Mouse (Mus musculus): ENCODE data around the gene Faap24. TPM values are rescaled to one million over a fixed set of nuclear protein-coding genes. Genes with fewer than 3 reads are reported as not detected.

Faap24 gene
- total RNA-seq, 1 experiment from 2014 or later: 9.4 TPM

DNA sequence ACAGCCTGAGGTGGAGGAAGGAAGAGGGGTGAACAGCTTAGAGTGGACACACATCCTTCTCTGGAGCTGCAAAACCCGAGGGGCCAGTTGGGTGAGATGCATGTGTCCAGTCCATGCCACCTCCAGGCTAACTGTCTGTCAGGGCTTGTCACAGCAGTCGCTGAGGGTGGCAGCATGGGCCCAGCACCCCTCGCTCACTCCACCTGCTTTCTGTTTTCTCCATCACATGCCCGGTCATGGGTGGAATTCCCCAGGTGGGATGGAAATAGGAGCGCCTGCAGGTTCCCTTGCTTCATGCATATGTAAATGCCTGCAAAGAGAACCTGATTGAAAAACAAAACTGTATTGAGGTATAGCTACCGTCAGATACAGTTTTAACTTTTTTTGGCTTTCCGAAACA, 22.4 kb downstream of the Faap24 start:
- ATAC-seq (replicated peaks in 1 of 2; ENCODE audit: insufficient read depth in 1 of 2, low FRiP score in 2 of 2, low TSS enrichment in 1 of 2, low read depth in 1 of 2, poor library complexity in 2 of 2, severe bottlenecking in 2 of 2): no peak

DNA sequence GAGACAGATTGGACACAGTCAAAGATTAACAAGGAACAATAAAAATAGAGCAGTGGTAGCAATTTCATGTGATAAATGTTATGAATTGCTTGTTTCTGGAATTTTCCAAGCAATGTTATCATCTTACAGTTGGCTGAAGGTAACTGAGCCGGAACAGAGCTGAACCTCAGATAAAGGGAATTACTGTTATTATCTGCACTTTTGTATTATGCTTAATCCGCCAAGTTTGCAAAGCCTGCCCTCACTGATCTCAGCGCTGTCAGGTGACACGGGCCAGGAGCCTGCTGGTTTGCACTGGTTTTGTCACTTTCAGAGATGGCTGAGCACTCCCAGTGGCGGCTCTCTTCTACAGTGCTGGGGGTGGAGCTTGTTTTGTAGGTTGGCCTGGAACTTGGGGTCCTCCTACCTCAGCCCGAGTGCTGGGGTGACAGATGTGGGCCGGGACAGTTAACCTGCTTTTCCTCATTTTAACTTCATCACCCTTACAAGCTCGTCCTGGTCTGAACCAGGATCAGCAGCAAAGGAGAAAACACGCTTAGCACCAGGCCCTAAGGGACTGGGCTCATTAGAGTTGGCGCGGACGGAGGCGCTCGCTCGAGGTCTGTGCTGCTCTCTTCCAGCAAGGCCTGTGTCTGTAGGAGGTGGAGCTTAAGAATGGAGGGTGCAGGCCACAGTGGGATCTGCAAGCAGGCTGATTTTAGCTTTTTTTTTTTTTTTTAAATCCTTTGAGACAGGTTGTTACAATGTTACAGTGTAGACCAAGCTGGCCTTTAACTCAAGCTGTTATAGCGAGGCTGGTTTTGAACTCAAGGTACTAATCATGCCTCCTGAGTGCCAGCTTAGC, 23.3 kb downstream of the Faap24 start:
- no peak for ATAC-seq (replicated peaks in 1 of 2; ENCODE audit: insufficient read depth in 1 of 2, low FRiP score in 2 of 2, low TSS enrichment in 1 of 2, low read depth in 1 of 2, poor library complexity in 2 of 2, severe bottlenecking in 2 of 2)

DNA sequence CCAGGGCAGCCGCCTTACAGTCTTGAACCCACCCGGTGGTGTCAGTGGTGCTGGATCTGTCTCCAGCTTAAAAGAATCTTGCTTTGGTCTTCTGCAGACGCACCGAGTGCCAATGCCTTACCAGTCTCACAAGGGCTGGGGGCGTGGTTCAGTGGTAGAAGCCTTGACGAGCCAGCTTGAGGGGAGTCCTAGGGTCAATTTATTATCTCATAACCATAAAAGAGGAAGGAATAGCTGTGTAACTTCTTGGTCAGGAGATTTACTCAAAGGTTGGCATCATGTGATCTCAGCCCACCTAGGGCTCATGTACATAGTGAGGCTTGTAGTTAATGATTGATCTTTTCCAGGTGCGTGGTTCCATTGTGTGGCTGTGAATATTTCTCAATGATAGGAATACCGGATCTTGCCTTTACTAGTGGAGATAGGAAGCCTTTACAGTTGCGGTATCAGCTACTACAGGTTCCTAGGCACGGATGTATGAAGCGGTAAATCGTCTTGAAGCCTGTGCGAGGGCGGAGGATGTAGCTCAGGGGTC, 24.1 kb downstream of the Faap24 start:
- ATAC-seq (replicated peaks in 1 of 2; ENCODE audit: insufficient read depth in 1 of 2, low FRiP score in 2 of 2, low TSS enrichment in 1 of 2, low read depth in 1 of 2, poor library complexity in 2 of 2, severe bottlenecking in 2 of 2): no peak

DNA sequence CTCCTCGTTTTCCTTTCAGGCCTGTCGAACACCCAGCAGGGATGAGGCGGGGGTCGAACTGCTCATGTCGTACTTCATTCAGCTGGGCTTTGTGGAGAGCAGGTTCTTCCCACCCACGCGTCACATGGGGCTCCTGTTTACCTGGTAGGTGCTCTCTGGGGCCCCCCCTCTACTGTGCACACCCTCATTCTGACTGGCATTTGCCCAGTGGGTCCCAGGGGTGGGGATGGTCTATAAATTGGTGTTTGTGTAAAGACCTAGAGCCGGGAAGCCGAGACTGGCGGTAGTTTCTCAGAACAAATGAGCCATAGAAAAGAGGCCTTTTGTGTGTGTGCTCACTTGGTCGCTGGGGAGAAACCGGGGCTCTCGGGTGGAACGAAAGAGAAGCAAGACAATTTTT, 25.5 kb downstream of the Faap24 start:
- no peak for ATAC-seq (replicated peaks in 1 of 2; ENCODE audit: insufficient read depth in 1 of 2, low FRiP score in 2 of 2, low TSS enrichment in 1 of 2, low read depth in 1 of 2, poor library complexity in 2 of 2, severe bottlenecking in 2 of 2)

DNA sequence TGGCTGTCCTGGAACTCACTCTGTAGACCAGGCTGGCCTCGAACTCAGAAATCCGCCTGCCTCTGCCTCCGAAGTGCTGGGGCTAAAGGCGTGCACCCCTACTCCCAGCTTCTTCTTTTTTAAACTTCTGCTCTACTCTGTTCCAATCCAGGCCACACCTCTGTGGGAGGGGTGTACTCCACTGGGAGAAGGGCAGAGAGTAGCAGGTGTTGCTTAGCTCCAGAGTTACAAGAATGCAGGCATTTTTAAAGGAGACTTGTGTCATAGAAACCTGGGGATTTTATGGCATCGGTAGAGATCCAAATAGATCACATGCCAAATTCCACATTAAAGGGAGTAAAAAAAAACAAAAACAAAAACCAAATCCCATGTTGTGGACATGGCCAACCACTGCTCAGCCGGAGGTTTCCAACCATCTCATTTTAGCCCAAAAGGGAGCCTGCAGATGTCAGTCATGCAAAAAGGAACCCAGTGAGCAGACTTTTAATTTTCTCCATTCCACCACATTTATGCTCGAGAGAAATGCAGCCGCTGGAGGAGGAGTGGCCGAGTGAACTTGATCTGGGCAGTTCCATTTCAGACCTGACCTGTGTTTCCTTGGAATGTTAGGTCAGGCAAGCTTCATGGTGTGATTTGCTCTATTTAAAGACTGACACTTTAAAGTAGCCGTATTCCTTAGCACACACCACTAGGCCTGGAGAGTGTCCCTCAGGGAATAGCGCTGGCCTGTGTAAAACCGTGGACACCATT, 31.3 kb downstream of the Faap24 start:
- ATAC-seq (replicated peaks in 1 of 2; ENCODE audit: insufficient read depth in 1 of 2, low FRiP score in 2 of 2, low TSS enrichment in 1 of 2, low read depth in 1 of 2, poor library complexity in 2 of 2, severe bottlenecking in 2 of 2): no peak

DNA sequence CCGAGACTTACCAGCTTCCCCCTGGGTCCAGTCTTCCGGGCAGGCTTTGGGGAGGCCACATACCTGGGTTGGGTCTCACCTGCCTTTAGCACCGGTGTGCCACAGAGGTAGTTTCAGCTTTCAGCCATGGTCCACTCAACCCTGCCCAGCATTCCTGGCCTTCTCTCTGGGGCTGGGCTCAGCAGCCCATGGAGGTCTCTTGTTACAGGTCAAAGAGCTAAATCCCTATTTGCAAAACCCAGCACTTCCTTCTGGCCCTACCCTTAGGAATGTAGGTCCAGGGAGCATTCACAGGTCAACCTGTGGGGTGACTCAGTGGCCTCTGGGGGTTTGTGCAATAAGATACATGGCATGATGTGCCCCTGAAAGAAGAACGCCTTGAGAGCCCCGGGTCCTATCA, 33.8 kb downstream of the Faap24 start:
- no peak for ATAC-seq (replicated peaks in 1 of 2; ENCODE audit: insufficient read depth in 1 of 2, low FRiP score in 2 of 2, low TSS enrichment in 1 of 2, low read depth in 1 of 2, poor library complexity in 2 of 2, severe bottlenecking in 2 of 2)

GRCm38 (mm10) chr7:35362253-35362652, 34.4 kb downstream of the Faap24 start:
- ATAC-seq (replicated peaks in 1 of 2; ENCODE audit: insufficient read depth in 1 of 2, low FRiP score in 2 of 2, low TSS enrichment in 1 of 2, low read depth in 1 of 2, poor library complexity in 2 of 2, severe bottlenecking in 2 of 2): no peak

DNA sequence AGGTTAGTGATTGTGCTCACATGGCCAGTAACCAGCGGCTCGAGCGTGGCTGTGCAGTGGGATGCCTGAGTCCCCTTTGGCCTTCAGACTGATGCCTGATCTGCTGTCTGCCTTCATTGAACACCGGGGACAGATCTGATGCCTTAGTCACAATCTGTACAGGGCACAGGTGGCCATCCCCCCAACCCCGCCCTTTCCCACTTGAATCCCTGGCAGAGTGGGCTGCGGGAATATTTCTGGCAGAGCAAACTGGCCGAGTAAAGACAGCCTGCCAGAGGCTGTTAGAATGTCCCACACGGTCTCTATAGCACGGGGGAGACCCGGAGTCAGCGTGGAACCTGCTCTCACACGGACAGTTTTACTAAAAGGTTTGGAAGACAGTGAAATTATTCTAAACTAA, 39.0 kb downstream of the Faap24 start:
- no peak for ATAC-seq (replicated peaks in 1 of 2; ENCODE audit: insufficient read depth in 1 of 2, low FRiP score in 2 of 2, low TSS enrichment in 1 of 2, low read depth in 1 of 2, poor library complexity in 2 of 2, severe bottlenecking in 2 of 2)

- no peak for ATAC-seq (replicated peaks in 1 of 2; ENCODE audit: insufficient read depth in 1 of 2, low FRiP score in 2 of 2, low TSS enrichment in 1 of 2, low read depth in 1 of 2, poor library complexity in 2 of 2, severe bottlenecking in 2 of 2)
Observed at GRCm38 (mm10) chr7:35355303-35355872, 41.2 kb downstream of the Faap24 start.

- ATAC-seq (replicated peaks in 1 of 2; ENCODE audit: insufficient read depth in 1 of 2, low FRiP score in 2 of 2, low TSS enrichment in 1 of 2, low read depth in 1 of 2, poor library complexity in 2 of 2, severe bottlenecking in 2 of 2): no peak
Observed at GRCm38 (mm10) chr7:35353306-35353705, 43.3 kb downstream of the Faap24 start.

GRCm38 (mm10) chr7:35351155-35351554, 45.5 kb downstream of the Faap24 start:
- ATAC-seq (replicated peaks in 1 of 2; ENCODE audit: insufficient read depth in 1 of 2, low FRiP score in 2 of 2, low TSS enrichment in 1 of 2, low read depth in 1 of 2, poor library complexity in 2 of 2, severe bottlenecking in 2 of 2): no peak

DNA sequence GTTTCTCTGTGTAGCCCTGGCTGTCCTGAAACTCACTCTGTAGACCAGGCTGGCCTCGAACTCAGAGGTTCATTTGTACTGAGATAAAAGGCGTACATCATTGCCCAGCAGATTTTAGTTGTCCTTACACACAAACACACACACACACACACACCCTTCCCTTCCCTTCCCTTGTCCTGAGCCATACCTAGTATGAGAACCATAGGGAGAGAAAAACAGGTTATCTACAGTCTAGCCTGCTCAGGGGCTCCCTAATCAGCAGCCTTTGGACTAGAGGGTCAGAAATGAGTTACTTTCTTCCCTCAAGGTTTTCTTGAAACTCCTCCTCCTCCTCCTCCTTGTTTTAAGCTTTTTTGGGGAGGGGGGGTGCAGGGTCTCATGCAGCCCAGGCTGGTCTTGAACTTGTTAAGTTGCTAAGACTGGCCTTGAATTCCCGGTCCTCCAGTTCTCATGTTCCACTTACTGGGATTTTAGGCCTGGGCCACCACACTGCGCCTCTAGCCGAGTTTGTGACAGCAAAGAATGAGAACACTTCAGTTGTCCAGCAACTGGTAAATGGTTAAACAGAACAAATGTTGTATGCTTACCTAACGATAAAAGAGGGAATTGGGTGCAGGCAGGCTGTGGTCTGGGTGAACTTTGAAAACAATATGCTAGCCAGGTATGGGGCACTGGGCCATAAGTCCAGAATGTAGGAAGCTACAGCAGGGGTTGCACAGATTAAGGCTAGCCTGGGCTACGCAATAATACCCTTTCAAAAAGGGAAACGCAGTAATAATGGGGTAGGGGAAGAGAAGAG, 46.6 kb downstream of the Faap24 start:
- ATAC-seq (replicated peaks in 1 of 2; ENCODE audit: insufficient read depth in 1 of 2, low FRiP score in 2 of 2, low TSS enrichment in 1 of 2, low read depth in 1 of 2, poor library complexity in 2 of 2, severe bottlenecking in 2 of 2): no peak

GRCm38 (mm10) chr7:35349022-35349421, 47.6 kb downstream of the Faap24 start:
- ATAC-seq (replicated peaks in 1 of 2; ENCODE audit: insufficient read depth in 1 of 2, low FRiP score in 2 of 2, low TSS enrichment in 1 of 2, low read depth in 1 of 2, poor library complexity in 2 of 2, severe bottlenecking in 2 of 2): no peak; a peak in 1 of 4 replicates

GRCm38 (mm10) chr7:35347918-35348700, 48.5 kb downstream of the Faap24 start:
- no peak for ATAC-seq (replicated peaks in 1 of 2; ENCODE audit: insufficient read depth in 1 of 2, low FRiP score in 2 of 2, low TSS enrichment in 1 of 2, low read depth in 1 of 2, poor library complexity in 2 of 2, severe bottlenecking in 2 of 2)

GRCm38 (mm10) chr7:35344785-35345330, 51.8 kb downstream of the Faap24 start:
- no peak for ATAC-seq (replicated peaks in 1 of 2; ENCODE audit: insufficient read depth in 1 of 2, low FRiP score in 2 of 2, low TSS enrichment in 1 of 2, low read depth in 1 of 2, poor library complexity in 2 of 2, severe bottlenecking in 2 of 2)

DNA sequence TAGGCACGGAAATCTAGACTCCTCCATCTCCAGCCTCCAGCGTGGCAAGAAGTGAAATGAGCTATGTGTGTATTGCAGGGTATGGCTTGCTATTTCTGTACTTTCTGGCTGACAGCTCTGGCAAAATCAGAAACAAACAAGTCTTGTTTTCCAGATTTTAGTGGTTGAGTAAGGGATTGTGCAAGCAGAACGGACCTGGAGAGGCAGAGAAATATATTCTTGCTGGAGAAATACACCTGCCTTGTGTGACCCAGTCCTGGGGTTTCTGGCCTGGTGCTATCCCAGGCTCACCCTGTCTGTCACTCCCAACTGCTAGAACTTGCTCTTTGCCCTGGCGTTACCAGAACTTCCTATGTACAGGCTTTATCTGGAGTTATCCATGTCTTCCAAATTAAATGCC, 54.1 kb downstream of the Faap24 start:
- no peak for ATAC-seq (replicated peaks in 1 of 2; ENCODE audit: insufficient read depth in 1 of 2, low FRiP score in 2 of 2, low TSS enrichment in 1 of 2, low read depth in 1 of 2, poor library complexity in 2 of 2, severe bottlenecking in 2 of 2)

All from hematopoietic stem cell, adult 5-6 weeks (primary cell).